Mouse (Mus musculus) adrenal gland, adult (tissue): ENCODE data around the gene Rbm15b.

ENCODE experiments used
- DNase-seq, 2 experiments: peaks; one replicate each; pipeline ENCODE4 v3.0.0; 2022 to 2023; ENCODE audit warnings: low spot score in 1 of 2; ENCODE audit not compliant: inconsistent age in 2 of 2

Gene Rbm15b

DNA sequence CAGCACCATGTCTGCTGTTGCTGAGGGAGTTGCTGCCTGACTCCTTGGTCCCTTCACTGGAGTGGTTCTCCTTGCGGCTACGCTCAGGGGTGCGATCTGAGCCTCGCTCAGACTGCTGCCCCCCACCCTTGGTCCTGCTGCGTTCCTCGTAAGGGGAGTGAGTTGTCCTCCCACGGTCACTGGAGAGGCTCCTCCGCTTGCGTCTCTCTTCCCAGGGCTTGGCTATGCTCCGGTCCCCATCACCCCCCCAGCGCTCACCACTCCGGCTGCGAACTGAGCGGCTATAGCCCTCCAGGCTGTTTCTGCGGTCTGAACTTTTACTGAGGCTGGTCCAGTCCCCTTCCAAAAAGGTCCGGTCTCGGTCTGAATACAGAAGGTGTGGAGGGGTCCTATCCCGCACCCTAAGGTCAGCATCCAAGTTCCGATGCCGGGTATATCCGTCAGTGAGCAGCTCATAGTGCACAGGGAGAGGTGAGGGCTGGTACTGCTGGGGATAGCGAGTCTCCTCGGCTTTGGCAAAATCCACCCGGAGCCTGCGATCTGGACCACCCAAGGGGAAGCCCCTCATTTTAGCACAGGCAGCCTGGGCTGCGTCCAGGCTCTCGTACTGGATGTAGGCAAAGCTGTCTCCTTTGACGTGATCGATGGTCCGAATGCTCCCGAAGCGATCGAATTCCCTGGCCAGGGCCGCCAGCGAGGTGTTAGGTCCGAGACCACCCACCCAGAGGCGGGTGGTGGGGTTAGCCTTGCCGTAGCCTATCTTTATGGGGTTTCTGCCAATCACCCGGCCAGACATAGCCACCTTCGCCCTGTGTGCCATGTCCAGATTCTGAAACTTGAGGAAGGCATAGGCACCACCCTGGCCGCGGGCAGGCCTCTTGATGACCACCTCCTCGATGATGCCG, 2.0 kb downstream of the Rbm15b start:
- DNase-seq = peak in 1 of 2 experiments; percentile 51

GRCm38 (mm10) chr9:106884306-106884705, 2.9 kb downstream of the Rbm15b start:
- DNase-seq = peak in 1 of 2 experiments; percentile 41

GRCm38 (mm10) chr9:106883085-106883484, 4.1 kb downstream of the Rbm15b start:
- DNase-seq = no peak

DNA sequence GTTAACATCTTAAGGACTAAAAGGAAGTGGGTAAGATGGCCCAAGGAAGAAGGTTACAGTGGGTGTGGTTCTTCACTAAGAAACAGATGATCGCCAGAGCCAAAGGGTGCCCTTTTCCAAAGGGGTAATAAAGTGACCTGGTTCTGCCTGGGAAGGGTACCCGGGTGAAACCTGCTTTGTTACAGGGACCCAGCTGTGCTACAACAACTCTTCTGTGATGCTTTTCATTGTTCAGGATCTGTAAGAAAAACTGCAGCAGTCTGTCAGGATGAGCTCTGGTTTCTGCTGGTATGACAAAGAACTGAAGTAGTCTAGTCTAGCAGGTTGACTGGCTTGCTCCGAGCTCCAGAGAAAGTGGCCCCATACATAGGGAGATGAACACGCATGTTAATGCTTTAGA, 5.1 kb downstream of the Rbm15b start:
- no peak for DNase-seq

- DNase-seq = no peak
These were observed 6.0 kb downstream of the Rbm15b start for GRCm38 (mm10) chr9:106881071-106881755.

DNA sequence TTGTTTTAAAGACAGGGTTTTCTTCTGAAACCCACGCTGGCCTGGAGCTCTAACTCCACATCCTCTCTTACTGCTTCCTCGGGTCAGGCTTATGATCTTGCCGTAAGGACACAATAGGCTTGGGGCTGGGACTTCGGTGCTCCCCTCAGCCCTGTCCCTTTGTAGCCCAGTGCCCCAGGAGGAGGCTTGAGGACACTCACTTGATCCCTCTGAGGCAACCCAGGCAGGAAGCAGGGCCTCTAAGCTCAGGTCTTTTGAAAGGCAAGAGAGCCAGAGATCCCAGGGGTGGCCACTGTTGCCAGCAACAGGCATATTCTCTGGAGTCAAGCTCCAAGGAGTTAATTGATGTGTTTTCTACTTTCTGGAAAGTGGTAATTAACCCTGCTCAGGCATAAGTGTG, 7.8 kb downstream of the Rbm15b start:
- peak in 1 of 2 experiments; percentile 16 for DNase-seq

DNA sequence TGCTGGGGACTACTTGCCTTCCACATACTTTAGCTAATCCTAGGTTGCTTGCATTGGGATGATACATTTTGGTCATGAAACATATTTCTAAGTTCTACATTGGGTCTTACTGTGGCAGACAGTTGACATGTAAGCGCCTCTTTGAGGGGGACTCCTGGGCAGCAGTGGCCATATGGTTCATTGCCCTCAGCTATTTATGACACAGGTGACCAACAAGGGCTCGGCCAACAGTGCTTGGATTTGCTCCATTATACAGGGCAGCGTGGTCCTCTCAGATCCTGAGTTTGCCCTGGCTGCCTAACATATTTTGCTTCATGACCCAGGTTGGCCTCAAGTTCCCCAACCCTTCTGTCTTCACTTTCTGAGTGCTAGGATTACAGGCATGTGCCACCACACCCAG, 10.6 kb downstream of the Rbm15b start:
- DNase-seq = no peak

GRCm38 (mm10) chr9:106874216-106874615, 13.0 kb downstream of the Rbm15b start:
- DNase-seq = no peak

DNA sequence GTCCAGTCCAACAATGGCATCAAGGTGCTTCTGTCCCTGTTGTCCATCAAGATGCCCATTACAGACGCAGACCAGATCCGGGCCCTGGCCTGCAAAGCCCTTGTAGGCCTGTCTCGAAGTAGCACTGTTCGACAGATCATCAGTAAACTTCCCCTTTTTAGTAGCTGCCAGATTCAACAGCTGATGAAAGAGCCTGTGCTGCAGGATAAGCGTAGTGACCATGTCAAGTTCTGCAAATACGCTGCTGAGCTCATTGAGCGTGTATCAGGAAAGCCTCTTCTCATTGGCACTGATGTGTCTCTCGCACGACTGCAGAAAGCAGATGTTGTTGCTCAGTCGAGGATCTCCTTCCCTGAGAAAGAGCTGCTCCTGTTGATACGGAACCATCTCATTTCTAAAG, 29.2 kb downstream of the Rbm15b start:
- no peak for DNase-seq

- no peak for DNase-seq
These were observed 30.6 kb downstream of the Rbm15b start for GRCm38 (mm10) chr9:106856664-106857063.

- DNase-seq = no peak
These were observed 44.4 kb downstream of the Rbm15b start for GRCm38 (mm10) chr9:106842800-106843199.

- DNase-seq = no peak
These were observed 46.7 kb downstream of the Rbm15b start for GRCm38 (mm10) chr9:106840569-106840968.
